Mouse (Mus musculus): Measurements from ENCODE around the gene Ntrk3.

Ntrk3 gene

GRCm38 (mm10) chr7:78431611-78432010 lies 306.2 kb downstream of the Ntrk3 start:
- DNase-seq = no peak

- DNase-seq = no peak
Observed at GRCm38 (mm10) chr7:78412172-78412571, 325.6 kb downstream of the Ntrk3 start.

- no peak for DNase-seq
Observed at GRCm38 (mm10) chr7:78409970-78410369, 327.8 kb downstream of the Ntrk3 start.

- no peak for DNase-seq
Observed at GRCm38 (mm10) chr7:78406641-78407291, 331.0 kb downstream of the Ntrk3 start.

GRCm38 (mm10) chr7:78404481-78404880 lies 333.3 kb downstream of the Ntrk3 start:
- DNase-seq = no peak

- no peak for DNase-seq
Observed at GRCm38 (mm10) chr7:78402495-78402894, 335.3 kb downstream of the Ntrk3 start.

- DNase-seq = no peak
Observed at GRCm38 (mm10) chr7:78400219-78400618, 337.6 kb downstream of the Ntrk3 start.

GRCm38 (mm10) chr7:78398377-78398776 lies 339.4 kb downstream of the Ntrk3 start:
- no peak for DNase-seq

GRCm38 (mm10) chr7:78397215-78397614 lies 340.6 kb downstream of the Ntrk3 start:
- DNase-seq = no peak

GRCm38 (mm10) chr7:78390019-78390418 lies 347.8 kb downstream of the Ntrk3 start:
- no peak for DNase-seq

GRCm38 (mm10) chr7:78388101-78388500 lies 349.7 kb downstream of the Ntrk3 start:
- DNase-seq = no peak

- no peak for DNase-seq
Observed at GRCm38 (mm10) chr7:78385971-78386370, 351.8 kb downstream of the Ntrk3 start.

GRCm38 (mm10) chr7:78384111-78384510 lies 353.7 kb downstream of the Ntrk3 start:
- DNase-seq = no peak

- DNase-seq = no peak
Observed at GRCm38 (mm10) chr7:78382126-78382525, 355.7 kb downstream of the Ntrk3 start.

- DNase-seq = no peak
Observed at GRCm38 (mm10) chr7:78379784-78380183, 358.0 kb downstream of the Ntrk3 start.

GRCm38 (mm10) chr7:78378306-78378705 lies 359.5 kb downstream of the Ntrk3 start:
- DNase-seq = no peak

GRCm38 (mm10) chr7:78376875-78377274 lies 360.9 kb downstream of the Ntrk3 start:
- DNase-seq = no peak

- DNase-seq = no peak
Observed at GRCm38 (mm10) chr7:78361341-78362309, 376.2 kb downstream of the Ntrk3 start.

- DNase-seq = no peak
Observed at GRCm38 (mm10) chr7:78347464-78347863, 390.3 kb downstream of the Ntrk3 start.

GRCm38 (mm10) chr7:78333422-78333821 lies 404.4 kb downstream of the Ntrk3 start:
- DNase-seq = no peak

GRCm38 (mm10) chr7:78328301-78328700 lies 409.5 kb downstream of the Ntrk3 start:
- no peak for DNase-seq

- no peak for DNase-seq
Observed at GRCm38 (mm10) chr7:78326185-78326584, 411.6 kb downstream of the Ntrk3 start.

GRCm38 (mm10) chr7:78318640-78319039 lies 419.2 kb downstream of the Ntrk3 start:
- DNase-seq = no peak

GRCm38 (mm10) chr7:78305770-78306169 lies 432.0 kb downstream of the Ntrk3 start:
- no peak for DNase-seq

All from thymus, postnatal 14 days (tissue).